Mouse (Mus musculus): ENCODE measurements around the gene Arfip2.

Arfip2 gene

DNA sequence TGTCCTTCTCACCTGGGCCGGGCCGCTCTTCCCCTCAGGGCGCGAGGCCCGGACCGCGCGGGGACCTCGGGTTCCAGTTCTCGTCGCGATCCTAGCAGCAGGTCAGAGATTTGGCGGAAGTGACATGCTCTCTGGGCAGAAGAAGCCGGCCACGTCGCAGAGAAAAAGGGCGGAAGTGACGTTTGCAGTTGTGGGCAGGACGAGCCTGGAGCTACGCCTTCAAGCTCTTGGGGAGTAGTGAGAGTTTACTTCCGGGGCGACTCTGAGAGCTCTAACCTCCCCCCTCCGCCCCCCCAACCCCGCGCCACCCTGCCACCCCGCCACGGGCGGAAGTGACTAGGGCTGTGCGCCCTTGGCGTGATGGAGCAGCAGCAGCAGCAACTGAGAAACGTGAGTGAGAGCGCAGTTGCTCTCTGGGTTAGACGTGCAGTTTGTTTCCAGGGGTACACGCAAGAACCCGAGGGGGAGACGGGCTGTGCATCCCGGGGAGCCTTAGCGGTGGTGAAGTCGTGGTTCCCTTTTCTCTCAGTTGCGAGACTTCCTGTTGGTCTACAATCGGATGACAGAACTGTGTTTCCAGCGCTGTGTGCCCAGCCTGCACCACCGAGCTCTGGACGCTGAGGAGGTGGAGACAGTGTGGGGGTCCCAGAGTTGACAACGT is at the start of gene Arfip2, which contains the start of gene Gm45799:
Gene Arfip2 (minus strand): TSS at position 184 of the 661 bp plus-strand sequence.
Gene Gm45799 (plus strand): TSS at position 320 of the 661 bp plus-strand sequence.
- TF ChIP-seq GATA4 (IDR thresholded peaks at IDR 0.05; ENCODE audit: insufficient replicate concordance, low read length), result no peak

DNA sequence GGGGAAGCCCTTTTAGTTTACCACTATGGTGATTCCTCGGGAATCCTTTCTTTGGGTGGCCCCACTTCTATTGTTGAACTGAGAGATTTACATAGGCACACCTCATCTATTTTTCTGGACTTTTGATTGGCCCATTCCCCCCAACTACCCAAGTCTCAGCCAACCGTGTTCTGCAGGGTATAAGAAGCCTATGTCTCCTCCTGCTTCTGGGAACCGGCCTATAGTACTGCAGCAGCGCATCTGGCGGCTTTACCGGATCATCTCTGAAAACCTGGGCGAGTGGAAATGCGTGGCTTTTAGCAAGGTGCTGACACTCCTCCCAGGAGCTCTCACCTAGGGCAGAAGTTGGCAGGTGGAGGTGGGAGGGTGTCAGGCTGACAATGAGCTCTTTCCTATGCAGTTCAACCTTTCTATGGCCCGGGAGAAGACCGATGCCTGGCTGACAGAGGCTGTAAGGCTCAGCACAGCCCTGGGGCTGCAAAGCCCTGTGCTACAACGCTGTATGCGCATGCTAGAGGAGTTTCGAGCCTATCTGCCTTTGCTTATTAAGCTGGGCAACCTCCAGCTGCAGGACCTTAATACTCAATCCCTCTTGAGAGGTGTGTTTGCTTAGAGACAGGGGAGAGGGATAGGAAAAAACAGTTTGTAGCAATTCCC is 45.5 kb upstream of the Arfip2 start:
- TF ChIP-seq GATA4 (IDR thresholded peaks at IDR 0.05; ENCODE audit: insufficient replicate concordance, low read length), result no peak

DNA sequence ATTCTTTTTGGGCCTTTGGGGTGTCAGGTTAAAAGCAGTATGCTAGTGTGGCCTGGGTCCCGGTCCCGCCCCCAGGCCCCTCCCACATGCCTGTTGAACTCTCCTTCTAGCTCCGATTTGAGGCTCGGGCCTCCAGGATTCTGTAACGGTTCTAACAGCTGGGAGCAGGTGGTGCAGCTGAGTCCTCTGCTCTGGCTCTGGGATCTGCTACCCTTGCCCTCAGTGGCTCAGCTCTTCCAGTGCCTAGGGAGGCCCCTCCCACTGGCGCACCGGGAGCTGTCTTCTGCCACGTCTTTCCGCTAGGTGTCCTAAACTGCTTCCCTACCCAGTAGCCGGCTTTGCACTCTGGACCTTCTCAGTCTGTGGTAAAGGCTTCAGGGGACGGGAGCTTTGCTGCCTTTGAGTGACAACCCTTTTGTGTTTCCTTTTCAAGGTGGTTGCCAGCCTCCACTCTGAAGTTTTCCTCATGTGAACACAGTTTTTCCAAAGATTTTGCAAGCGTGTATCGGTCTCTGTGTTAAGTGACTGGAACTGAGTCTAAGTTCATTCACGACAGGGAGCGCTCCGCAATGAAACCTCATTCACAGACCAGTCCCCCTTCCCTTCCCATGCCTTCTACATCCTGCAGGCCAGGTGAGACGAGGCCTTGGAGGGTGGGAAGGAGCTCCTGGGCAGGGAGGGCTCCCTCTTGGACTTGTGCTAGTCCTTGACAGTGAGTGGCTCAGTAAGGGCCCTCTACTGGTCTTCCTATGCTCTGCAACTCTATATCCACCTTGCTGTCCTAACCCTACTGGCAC is 10.6 kb upstream of the Arfip2 start, which contains the start of gene Dnhd1:
Gene Dnhd1 (plus strand): TSS at position 189 of the 797 bp plus-strand sequence.
- TF ChIP-seq GATA4 (IDR thresholded peaks at IDR 0.05; ENCODE audit: insufficient replicate concordance, low read length), result no peak

DNA sequence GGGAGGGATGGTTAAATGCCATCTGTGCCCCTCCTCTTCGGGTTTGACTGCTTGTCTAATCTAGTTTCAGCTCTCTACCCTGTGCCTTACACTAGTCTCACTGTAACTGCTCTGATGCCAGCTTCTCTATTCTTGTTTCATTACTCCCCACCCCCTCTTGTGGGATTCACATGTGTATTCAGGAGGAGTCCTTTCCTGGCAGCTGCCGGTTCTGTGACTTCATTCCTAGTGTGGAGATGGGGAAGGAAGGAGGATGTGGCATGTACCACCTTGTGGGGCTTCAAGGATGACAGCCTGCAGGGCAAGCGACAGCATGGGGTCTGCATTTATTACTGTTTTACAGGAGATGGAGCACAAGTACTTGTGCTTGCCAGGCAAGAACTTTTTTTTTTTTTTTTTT is 1.7 kb upstream of the Arfip2 start:
- no peak for TF ChIP-seq GATA4 (IDR thresholded peaks at IDR 0.05; ENCODE audit: insufficient replicate concordance, low read length)

DNA sequence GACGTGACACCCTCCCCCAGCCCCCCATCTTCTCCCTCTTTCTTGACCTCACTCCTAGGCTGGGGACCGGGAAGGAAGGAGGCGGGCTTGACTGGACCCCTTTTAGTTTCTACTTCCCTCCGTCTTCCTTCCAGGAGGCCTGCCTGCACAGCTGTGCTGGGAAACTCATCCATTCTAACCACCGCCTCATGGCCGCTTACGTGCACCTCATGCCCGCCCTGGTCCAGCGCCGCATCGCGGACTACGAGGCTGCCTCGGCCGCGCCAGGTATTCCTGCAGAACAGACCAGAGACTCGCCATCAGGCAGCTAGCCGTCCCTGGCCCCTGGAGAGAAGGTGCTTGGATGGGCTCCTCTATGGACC is 659 bp upstream of the Arfip2 start:
- TF ChIP-seq GATA4 (IDR thresholded peaks at IDR 0.05; ENCODE audit: insufficient replicate concordance, low read length), result no peak

DNA sequence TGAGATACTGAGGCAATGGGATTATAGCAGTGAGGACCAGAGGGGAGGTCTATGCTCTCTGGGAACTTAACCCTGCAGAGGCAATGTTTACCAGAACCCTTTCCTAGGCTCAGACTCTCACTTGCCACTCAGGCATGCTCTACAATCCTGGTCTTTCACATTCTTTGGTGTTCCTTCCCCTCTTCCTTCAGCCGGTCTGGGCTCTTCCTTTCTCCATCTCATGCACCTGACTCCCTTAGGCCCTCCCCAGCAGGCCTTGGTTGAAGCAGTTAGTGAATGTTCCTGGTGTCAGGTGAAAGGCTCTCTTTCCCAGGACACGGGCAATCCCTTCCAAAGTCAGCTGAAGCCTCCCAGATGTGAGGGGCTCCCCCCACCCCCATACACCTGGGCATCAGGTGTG is 460 bp downstream of the Arfip2 start, which contains the start of gene Timm10b:
Gene Timm10b (plus strand): TSS at position 301 of the 400 bp plus-strand sequence.
- no peak for TF ChIP-seq GATA4 (IDR thresholded peaks at IDR 0.05; ENCODE audit: insufficient replicate concordance, low read length)

DNA sequence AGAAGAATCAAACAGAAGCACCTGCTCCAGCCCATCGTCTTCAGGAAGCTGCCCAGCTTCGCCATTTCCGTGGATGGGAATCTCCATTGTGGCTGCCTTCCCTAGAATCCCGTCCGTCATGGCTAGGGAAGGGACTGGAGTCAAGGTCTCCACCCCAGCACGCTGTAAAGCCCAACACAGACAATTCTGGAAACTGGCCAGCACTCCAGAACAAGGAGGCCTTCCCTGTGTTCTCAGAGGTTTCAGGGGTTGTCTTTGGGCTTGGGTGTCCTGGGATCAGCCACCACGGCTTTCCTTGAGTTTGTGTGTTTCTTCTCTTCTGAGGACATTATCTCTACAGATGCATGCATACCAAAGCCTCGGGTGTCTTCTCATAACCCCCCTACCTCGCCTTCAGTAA is 912 bp downstream of the Arfip2 start:
- TF ChIP-seq GATA4 (IDR thresholded peaks at IDR 0.05; ENCODE audit: insufficient replicate concordance, low read length), result no peak

DNA sequence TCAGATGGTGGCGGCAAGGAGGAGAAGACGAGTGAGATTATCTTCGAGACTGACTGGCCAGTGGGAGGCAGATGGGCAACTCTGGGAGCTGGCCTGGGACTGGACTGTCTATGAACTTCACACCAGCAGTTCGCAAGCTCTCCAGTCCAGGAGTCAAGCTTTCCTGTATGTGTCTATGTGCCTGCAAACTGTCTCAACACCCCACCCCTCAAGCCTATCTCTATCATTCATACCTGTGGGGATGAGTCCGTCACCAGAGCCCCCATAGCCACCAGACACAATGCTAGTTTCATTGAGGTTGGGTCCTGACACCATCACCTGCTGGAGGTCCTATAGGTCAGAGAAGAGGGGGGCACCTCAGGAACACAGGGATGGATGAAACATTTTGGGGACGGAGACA is 1.4 kb downstream of the Arfip2 start:
- TF ChIP-seq GATA4 (IDR thresholded peaks at IDR 0.05; ENCODE audit: insufficient replicate concordance, low read length), result no peak

DNA sequence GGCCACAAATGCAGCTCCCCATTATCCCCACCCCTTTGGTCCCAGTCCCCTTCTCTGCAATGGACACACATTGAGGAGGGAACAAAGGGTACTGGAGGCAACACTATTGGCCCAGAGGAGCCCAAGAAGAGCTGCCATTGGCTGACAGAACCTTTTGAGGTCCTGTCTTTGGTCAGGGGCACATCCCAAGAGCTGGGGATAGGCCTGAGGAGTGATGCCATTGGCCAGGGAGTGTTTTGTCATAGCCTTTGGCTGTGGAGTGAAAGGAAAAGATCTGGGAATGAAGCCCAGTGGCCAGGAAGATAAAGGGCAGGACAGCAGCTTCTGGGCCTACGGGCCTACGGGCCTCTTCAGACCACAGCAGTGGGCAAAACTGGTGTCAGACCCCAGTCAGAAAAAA is 4.5 kb downstream of the Arfip2 start:
- no peak for TF ChIP-seq GATA4 (IDR thresholded peaks at IDR 0.05; ENCODE audit: insufficient replicate concordance, low read length)

DNA sequence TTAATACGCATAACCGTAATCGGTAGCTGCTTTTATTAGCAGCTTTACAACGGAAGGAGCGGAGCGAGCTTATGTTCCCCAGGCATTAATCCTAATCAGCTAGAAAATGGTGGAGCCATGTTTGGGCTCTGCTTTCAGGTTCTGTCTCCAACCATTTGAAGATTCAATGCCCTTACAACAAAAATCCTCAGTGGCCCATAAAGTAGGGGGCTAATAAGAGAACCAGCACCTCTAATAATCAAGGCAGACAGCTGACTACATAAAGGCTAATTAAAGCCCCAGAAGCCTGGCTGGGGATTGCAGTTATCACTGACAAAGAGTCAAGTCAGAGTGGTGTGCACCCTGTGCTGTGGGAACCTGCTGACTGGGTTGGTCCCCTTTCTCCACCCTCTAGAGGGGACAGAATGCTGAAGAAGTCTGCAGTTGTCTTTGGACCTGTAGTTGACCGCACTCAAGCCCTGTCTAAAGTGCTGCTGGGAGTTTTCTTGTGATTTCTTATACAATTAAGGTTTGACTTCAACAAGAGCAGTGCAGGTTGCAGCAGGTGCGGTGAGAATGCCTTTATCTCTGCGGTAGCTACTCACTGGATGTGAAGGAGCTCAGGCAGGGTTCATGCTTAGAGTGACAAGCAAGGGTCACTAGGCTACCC is 5.8 kb downstream of the Arfip2 start:
- TF ChIP-seq GATA4 (IDR thresholded peaks at IDR 0.05; ENCODE audit: insufficient replicate concordance, low read length), result no peak

DNA sequence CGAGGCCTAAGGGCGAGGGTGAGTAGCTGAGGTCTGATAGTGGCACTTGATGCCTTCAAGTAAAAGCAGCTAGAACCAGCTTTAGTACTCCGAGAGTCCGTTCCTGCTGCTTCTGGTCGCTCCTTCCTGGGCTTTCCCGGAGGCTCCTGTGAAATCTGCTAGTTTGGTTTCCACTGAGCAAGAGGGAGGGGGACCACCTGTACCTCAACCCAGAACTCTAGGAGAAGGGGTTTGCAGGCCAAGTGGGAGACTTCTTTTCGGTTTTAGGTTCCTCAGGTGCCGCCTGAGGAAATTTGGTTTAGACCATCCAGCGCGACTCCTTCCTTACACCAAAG is 6.4 kb downstream of the Arfip2 start:
- no peak for TF ChIP-seq GATA4 (IDR thresholded peaks at IDR 0.05; ENCODE audit: insufficient replicate concordance, low read length)

DNA sequence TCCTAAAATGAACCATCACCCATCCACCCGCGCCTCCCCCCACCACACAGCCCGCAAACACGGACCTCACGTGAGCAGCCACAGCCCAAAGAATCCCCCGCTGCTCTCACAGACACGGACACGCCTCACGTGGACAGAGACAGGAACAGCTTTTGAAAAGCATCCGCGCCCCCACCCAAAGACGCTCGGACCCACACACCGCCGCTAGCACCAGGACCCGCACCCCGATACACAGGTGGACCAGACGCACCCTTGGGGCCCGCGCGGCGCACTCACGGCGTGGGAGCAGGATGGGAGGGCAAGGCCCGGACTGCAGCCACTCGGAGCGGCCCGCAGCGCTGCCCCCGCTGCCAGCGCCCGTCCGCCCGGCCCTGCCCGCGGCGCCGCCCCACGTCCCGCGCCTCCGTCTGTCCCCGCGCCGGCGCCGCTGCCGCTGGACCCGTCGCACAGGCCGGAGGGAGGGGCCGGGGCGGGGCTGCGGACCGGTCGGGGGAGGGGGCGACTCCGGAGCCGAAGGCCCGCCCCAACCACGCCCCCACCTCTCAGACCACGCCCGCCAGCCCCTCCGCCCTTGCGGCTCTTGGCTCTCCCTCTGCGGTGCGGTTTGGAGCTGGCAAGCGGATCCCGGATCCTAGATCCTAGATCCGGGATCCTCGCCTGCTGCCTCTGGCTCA is 7.0 kb downstream of the Arfip2 start, which contains the start of gene Trim3:
Gene Trim3 (minus strand): TSS at position 445 of the 674 bp plus-strand sequence.
- TF ChIP-seq GATA4 (IDR thresholded peaks at IDR 0.05; ENCODE audit: insufficient replicate concordance, low read length), result no peak

DNA sequence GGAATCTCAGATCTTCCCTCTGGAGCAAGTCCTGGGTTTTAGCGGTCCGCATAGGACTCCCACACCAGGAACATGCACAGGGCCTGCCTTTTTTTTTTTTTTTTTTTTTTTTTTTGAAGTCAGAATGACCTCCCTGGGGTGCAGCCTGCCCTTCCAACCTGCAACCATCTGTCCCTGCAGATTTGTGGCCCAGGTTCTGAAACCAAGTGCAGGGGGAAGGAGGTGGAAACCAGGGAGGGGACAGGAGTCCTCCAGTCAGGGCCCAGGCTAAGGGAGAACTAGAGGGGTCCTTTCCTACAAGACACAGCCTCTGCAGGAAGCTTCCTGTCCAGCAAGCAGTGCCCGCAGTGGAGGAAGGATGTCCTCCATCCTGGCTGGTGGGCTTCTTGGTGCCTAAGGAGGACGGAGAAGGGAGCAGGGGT is 7.7 kb downstream of the Arfip2 start:
- no peak for TF ChIP-seq GATA4 (IDR thresholded peaks at IDR 0.05; ENCODE audit: insufficient replicate concordance, low read length)

DNA sequence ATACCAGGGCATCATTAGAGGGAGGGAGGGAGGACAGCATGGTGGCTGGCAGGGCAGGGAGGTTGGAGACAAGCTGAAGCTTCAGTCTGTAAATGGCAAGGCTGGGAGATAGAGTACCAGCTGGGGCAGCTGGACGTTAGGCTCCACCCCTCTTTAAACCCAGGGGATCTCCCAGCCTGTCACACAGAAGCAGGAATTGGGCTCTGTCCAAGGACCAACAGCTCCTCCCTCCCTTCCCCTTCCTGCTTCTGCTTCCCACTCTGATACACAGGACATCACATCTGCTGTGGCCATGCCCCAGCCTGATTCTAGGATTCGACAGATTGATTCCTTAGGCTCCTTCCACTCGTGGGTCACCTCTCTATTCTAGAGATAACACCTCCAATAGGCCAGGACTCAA is 11.6 kb downstream of the Arfip2 start:
- no peak; the same call in 1 of the 2 replicates for TF ChIP-seq GATA4 (IDR thresholded peaks at IDR 0.05; ENCODE audit: insufficient replicate concordance, low read length)

DNA sequence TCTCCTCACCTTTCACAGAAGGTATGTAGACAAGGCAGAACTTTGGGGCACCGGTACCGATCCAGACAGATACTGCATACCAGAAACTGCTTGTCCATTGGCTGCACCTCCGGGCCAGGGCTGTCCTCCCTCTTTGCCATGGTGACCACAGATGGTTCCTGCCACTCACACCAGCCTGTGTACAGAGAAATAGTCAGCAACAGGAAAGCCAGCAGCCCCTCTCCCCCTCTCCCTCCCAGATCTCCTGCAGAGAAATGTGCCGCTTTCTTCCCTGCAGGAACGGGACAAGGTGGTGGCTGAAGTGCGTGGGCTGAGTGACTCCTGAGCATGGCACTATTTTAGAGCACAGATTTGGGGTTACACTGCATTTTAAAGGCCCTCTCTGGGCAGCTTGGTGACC is 14.8 kb downstream of the Arfip2 start:
- no peak for TF ChIP-seq GATA4 (IDR thresholded peaks at IDR 0.05; ENCODE audit: insufficient replicate concordance, low read length)
